Mouse (Mus musculus) ES-E14 (cell line): Measurements from ENCODE around the gene Nuak1. TPM values are rescaled to one million over a fixed set of nuclear protein-coding genes. Genes with fewer than 3 reads are reported as not detected.

Source experiments
- DNase-seq: peaks from one replicate; pipeline ENCODE4 v3.0.0-alpha.2; 2013; ENCODE audit warnings: low read depth, low spot score
- H3K27ac ChIP-seq: 2 replicates; pipeline ENCODE4 v1.5.1; 2012; ENCODE audit warnings: low read depth, mild to moderate bottlenecking, low read length, moderate library complexity, mixed read lengths; ENCODE audit not compliant: poor library complexity, insufficient read depth, severe bottlenecking
- H3K36me3 ChIP-seq: 2 replicates; pipeline ENCODE4 v1.6.1; 2012; ENCODE audit warnings: mild to moderate bottlenecking, low read length, moderate library complexity, mixed read lengths; ENCODE audit not compliant: control insufficient read depth, poor library complexity, insufficient read depth, severe bottlenecking
- H3K4me1 ChIP-seq, 2 experiments: fragments of 150-350 bp in 1 of 2; sonication (generic) in 1 of 2; 2 replicates each; pipeline ENCODE4 v1.6.1; 2012; ENCODE audit warnings: low read length in 2 of 2, mild to moderate bottlenecking in 1 of 2, mixed read lengths in 1 of 2; ENCODE audit not compliant: control insufficient read depth in 2 of 2, insufficient read depth in 2 of 2, poor library complexity in 1 of 2
- H3K4me3 ChIP-seq, 2 experiments: fragments of 150-350 bp in 1 of 2; sonication (generic) in 1 of 2; 2 replicates each; pipeline ENCODE4 v1.5.1; 2012; ENCODE audit warnings: low read length in 2 of 2, low read depth in 1 of 2, mild to moderate bottlenecking in 1 of 2, mixed read lengths in 1 of 2; ENCODE audit not compliant: insufficient read depth in 1 of 2, poor library complexity in 1 of 2, severe bottlenecking in 1 of 2
- H3K9ac ChIP-seq: 2 replicates; pipeline ENCODE4 v1.6.1; 2012; ENCODE audit warnings: low read depth, mild to moderate bottlenecking, low read length, mixed read lengths; ENCODE audit not compliant: poor library complexity, insufficient read depth, severe bottlenecking
- H3K9me3 ChIP-seq: fragments of 150-350 bp; sonication (generic); 2 replicates; pipeline ENCODE4 v1.6.1; 2012; ENCODE audit warnings: low read depth, mild to moderate bottlenecking, low read length; ENCODE audit not compliant: control insufficient read depth, insufficient read depth
- CHD2 ChIP-seq: IDR thresholded peaks from 2 replicates; pipeline ENCODE4 v1.6.1; 2014; ENCODE audit warnings: mild to moderate bottlenecking, low read depth, low read length, inconsistent platforms
- HCFC1 ChIP-seq: IDR thresholded peaks from 2 replicates; pipeline ENCODE4 v1.6.1; 2012; ENCODE audit warnings: low read length, inconsistent platforms, borderline replicate concordance; ENCODE audit not compliant: insufficient read depth
- MAFK ChIP-seq: IDR thresholded peaks from 2 replicates; pipeline ENCODE4 v1.6.1; 2014; ENCODE audit warnings: mild to moderate bottlenecking, low read depth, low read length, inconsistent platforms; ENCODE audit not compliant: insufficient read depth
- ZC3H11A ChIP-seq: IDR thresholded peaks from 2 replicates; pipeline ENCODE4 v1.6.1; 2012; ENCODE audit warnings: low read depth, mild to moderate bottlenecking, inconsistent platforms, low read length, borderline replicate concordance
- ZNF384 ChIP-seq: IDR thresholded peaks from 2 replicates; pipeline ENCODE4 v1.6.1; 2012; ENCODE audit warnings: low read depth, low read length, inconsistent platforms
- in situ Hi-C, 2 experiments: fragments of 600-800 bp; cut with MboI; formaldehyde crosslinking; loops; one replicate each; pipeline ENCODE4 v1.15.1; 2025; ENCODE audit warnings: low sequenced_read_pairs in 2 of 2, inconsistent platforms in 1 of 2; ENCODE audit not compliant: unreplicated experiment in 2 of 2
- total RNA-seq: library from RNA; depleted of rRNA; stranded (reverse); fragments of 300-350 nt; gene quantifications from 2 replicates; pipeline ENCODE4 v1.2.3, GENCODE M21; 2012

The Nuak1 gene
- total RNA-seq, 1 experiment: 15.1 TPM

DNA sequence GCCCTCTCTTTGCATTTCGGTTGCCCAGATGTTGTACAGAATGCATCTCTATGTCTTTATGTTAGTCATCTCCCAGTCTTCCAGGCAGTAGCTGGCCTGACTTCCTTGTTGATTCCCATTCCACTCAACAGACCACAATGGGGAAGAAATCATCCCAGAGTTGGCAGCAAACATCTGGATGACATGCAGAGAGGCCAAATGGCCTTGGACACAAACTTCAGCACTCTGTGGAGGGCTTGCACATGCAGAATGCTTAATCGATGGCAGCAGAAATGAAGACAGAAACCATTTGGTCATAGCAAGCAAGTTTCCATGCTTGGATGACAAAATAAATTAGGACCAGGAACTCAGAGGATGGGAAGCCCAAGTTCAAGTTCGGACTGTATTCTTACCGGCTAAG is 79.4 kb downstream of the Nuak1 start:
- in situ Hi-C loops: no loop called here
- Histone ChIP-seq H3K9ac (no peak overlapping the region), H3K4me1 (no peaks in the 10 kb centered on the region), H3K9me3 (no peaks in the 10 kb centered on the region), H3K36me3 (no peaks in the 10 kb centered on the region), H3K27ac (no peak overlapping the region), H3K4me3 (no peak overlapping the region)
- TF ChIP-seq CHD2 (no peak), HCFC1 (no peak), MAFK (no peak), ZNF384 (no peak), ZC3H11A (no peak)
- DNase-seq: no peak

DNA sequence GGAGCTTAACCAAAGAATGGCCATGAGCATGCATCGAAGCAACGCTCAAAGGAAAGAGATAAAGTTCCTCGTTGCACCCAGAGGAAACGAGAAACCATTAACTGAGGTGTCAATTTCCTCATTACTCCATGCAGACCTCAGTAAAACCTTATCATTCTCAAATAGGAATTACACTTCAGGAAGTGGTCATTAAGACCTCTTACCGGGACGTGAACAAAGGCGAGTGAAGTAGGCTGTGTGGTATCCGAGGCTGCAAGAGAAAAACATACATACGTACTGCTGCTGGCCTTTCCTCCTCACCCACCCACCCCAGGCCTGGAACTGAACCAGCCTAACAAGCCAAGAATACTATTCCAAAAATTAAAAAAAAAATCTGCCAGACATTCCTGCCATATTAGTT is 80.0 kb downstream of the Nuak1 start:
- Histone ChIP-seq H3K4me1 (no peaks in the 10 kb centered on the region), H3K36me3 (no peaks in the 10 kb centered on the region), H3K27ac (no peak overlapping the region), H3K4me3 (no peak overlapping the region), H3K9me3 (no peaks in the 10 kb centered on the region), H3K9ac (no peak overlapping the region)
- in situ Hi-C loops: no loop called here
- DNase-seq: no peak
- TF ChIP-seq ZC3H11A (no peak), CHD2 (no peak), ZNF384 (no peak), HCFC1 (no peak), MAFK (no peak)

DNA sequence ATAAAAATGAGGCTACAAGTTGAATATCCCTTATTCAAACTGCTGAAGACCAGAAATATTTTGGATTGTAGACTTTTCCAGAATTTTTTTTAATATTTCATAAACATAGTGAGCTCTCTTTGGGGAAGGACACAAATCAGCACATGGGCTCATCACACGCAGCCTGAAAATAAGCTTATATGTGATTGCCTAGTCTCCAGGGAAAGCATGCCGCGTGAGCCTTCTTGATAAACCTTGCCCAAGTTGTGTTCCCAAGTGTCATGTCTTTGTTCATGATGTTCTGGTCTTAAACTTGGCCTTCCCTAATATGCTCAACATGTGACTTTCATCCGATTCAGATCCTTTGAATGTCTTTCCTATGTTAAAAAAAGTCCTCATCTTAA is 81.7 kb downstream of the Nuak1 start:
- H3K9ac ChIP-seq: no peak overlapping the region
- H3K4me1 ChIP-seq: no peaks in the 10 kb centered on the region
- no peaks in the 10 kb centered on the region for H3K36me3 ChIP-seq
- no peaks in the 10 kb centered on the region for H3K9me3 ChIP-seq
- no peak overlapping the region for H3K4me3 ChIP-seq
- DNase-seq: no peak
- no peak overlapping the region for H3K27ac ChIP-seq
- in situ Hi-C loops: no loop called here
- no peak for TF ChIP-seq ZNF384
- no peak for TF ChIP-seq CHD2
- TF ChIP-seq MAFK: no peak
- TF ChIP-seq HCFC1: no peak
- no peak for TF ChIP-seq ZC3H11A

DNA sequence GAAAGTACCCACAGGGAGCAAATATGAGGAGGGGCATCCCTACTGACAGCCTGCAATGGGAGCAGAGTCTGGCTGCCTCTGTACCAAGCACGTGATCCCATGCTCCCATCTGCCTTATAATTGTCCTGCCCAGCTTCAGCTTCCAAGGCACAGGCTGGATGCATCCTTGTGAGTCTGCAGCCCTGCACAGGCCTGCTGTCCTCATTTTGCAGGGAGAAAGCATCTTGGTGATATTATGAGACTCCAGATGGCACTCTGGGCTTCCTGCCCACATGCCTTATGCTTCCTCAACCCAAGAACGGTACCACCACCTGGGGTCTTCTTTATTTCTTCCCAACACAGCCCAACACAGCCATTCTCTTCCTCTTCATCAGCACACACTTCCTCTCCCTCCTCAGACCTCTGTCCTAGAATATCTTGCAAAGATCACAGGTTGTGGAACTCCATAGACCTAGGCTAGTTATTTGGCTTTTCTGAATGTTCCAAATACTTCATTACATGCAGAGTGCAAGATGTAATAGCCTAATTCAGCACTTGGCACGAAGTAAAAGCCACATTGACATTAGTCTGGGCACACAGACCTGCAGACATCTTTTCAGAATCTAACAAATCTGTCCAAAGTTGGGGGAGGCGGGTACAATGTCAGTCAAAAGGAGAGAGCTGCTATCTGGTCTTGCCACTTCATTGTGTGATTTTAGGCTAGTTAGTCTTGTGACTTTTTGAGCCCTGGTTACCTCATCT is 82.2 kb downstream of the Nuak1 start:
- Histone ChIP-seq H3K4me3 (no peak overlapping the region), H3K9me3 (no peaks in the 10 kb centered on the region), H3K9ac (no peak overlapping the region), H3K4me1 (no peaks in the 10 kb centered on the region), H3K36me3 (no peaks in the 10 kb centered on the region), H3K27ac (no peak overlapping the region)
- in situ Hi-C loops: no loop called here
- DNase-seq: no peak
- TF ChIP-seq ZNF384 (no peak), ZC3H11A (no peak), HCFC1 (no peak), CHD2 (no peak), MAFK (no peak)

DNA sequence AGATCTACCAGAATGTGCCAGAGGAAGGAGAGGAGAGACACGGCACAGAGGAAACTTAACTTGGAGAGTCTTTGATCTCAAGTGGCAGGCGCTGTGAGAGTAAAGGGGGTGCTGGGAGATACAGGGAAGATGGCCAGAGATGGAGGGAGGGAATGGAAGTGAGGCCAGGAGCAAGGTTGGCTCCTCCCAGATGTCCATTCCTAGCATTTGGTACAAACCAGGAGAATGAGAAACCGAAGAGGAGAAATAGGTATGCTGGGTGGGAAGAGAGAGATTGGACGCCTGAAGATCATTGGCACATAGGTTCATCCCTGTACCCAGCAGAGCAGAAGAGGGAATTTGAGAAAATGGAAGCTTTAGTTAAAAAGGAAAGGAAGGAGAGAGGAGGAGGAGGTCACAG is 82.8 kb downstream of the Nuak1 start:
- TF ChIP-seq ZC3H11A (no peak), CHD2 (no peak), ZNF384 (no peak), MAFK (no peak), HCFC1 (no peak)
- Histone ChIP-seq H3K4me1 (no peaks in the 10 kb centered on the region), H3K9ac (no peak overlapping the region), H3K9me3 (no peaks in the 10 kb centered on the region), H3K27ac (no peak overlapping the region), H3K4me3 (no peak overlapping the region), H3K36me3 (no peaks in the 10 kb centered on the region)
- in situ Hi-C loops: no loop called here
- DNase-seq: no peak
